In genomic region chr2:131352747-131353563, GRCm38 (mm10) we compare ENCODE assay signal across 8 mouse cellular contexts. TPM values are rescaled to one million over a fixed set of nuclear protein-coding genes. Genes with fewer than 3 reads are reported as not detected.
A peak's percentile ranks its signal among the peaks of the same experiment; 100 is the strongest.
DNase-seq lines count a peak whose midpoint lies in the region; ATAC-seq lines count a peak whose summit lies in the region.

TSS of gene Rnf24 (minus strand) at chr2:131352892.

- peak; percentile 95 for ATAC-seq in hindbrain, embryonic 13.5 days (ENCODE audit: low FRiP score)

- peak within 1 kb of the TSS; percentile 97 for H3K9ac ChIP-seq in hindbrain, embryonic 13.5 days

- DNase-seq in Muller cell, postnatal 12 days (ENCODE audit: inconsistent ontology term): peak; percentile 98
- peak; percentile 98 for DNase-seq in cerebellum, adult 9-11 months
- DNase-seq in frontal cortex, postnatal 10 days (ENCODE audit: low spot score in 2 of 2): peak; percentile 97 to 99
- DNase-seq in layer of hippocampus, postnatal 25 days (ENCODE audit: extremely low spot score in 1 of 2, low spot score in 1 of 2): peak; percentile 99 to 100
- peak; percentile 97 for DNase-seq in lung, postnatal 25 days (ENCODE audit: low spot score)
- peak; percentile 99 for DNase-seq in retina, embryonic 14.5 days (ENCODE audit: low spot score)
- peak; percentile 100 for DNase-seq in thymus, postnatal 4 days

- WGBS in hindbrain, embryonic 13.5 days: under 1% methylated on average over 35 of the region's 54 CpGs

- H3K36me3 ChIP-seq in hindbrain, embryonic 13.5 days: no peaks in the 10 kb centered on the region

- H3K27me3 ChIP-seq in hindbrain, embryonic 13.5 days: no peaks in the 10 kb centered on the region

- no peaks in the 10 kb centered on the region for H3K9me3 ChIP-seq in hindbrain, embryonic 13.5 days

- peak within 1 kb of the TSS; percentile 99 for H3K27ac ChIP-seq in hindbrain, embryonic 13.5 days

- peaks cover 24% of the 10 kb centered on the region for H3K4me1 ChIP-seq in hindbrain, embryonic 13.5 days (replicated peaks)

- peak within 1 kb of the TSS; percentile 96 for H3K4me3 ChIP-seq in hindbrain, embryonic 13.5 days

- peak within 1 kb of the TSS; percentile 66 for H3K4me2 ChIP-seq in hindbrain, embryonic 13.5 days

RNA-seq across cellular contexts. Expression of gene Rnf24, which starts in this region (rescaled TPM):
- polyA plus RNA-seq in hindbrain, embryonic 13.5 days (2015; fragmentation: Nextera tagmentation; extraction: Ambion mirVana): 21.4 and 23.2 TPM in 2 replicates
- total RNA-seq in layer of hippocampus, postnatal 25 days (2021): 10 to 100 TPM; 28.2 to 30.5 TPM

Comparison
In these comparisons a context has a peak if more than half of its experiments do, and no peak if none do; other contexts are left out.
1. Peak in every context shown above with its lines: DNase-seq, ATAC-seq, H3K4me3 ChIP-seq and H3K27ac ChIP-seq.